Mouse (Mus musculus) ES-Bruce4 (cell line): ENCODE data around the gene Sh3d19.

Experiments
- CTCF ChIP-seq: IDR thresholded peaks from one replicate; pipeline ENCODE4 v1.8.1; 2011; ENCODE audit warnings: low read depth, low read length
- POLR2A ChIP-seq: IDR thresholded peaks from one replicate; pipeline ENCODE4 v1.8.1; 2011; ENCODE audit warnings: low read length; ENCODE audit not compliant: insufficient read depth

GRCm38 (mm10) chr3:85928140-85928611 is 42.7 kb upstream of the Sh3d19 start:
- TF ChIP-seq CTCF (no peak), POLR2A (no peak)
